Mouse (Mus musculus) CH12.LX (cell line): Measurements from ENCODE around the gene Bicdl1. TPM values are rescaled to one million over a fixed set of nuclear protein-coding genes. Genes with fewer than 3 reads are reported as not detected.

Experiments
- DNase-seq: peaks from one replicate; pipeline ENCODE4 v3.0.0-alpha.2; 2013; ENCODE audit errors: extremely low read depth
- H3K27ac ChIP-seq: 2 replicates; pipeline ENCODE4 v1.5.1; 2012; ENCODE audit warnings: low read depth, mild to moderate bottlenecking, control low read depth, moderate library complexity; ENCODE audit not compliant: insufficient read depth
- H3K27me3 ChIP-seq: replicated peaks from 2 replicates; pipeline ENCODE3; 2012; ENCODE audit warnings: inconsistent platforms
- H3K36me3 ChIP-seq, 2 experiments: replicated peaks in 1 of 2; 2 replicates each; pipeline versions ENCODE3 to v1.6.1; 2012; ENCODE audit warnings: inconsistent platforms in 1 of 2, low read length in 1 of 2, mild to moderate bottlenecking in 1 of 2, mixed read lengths in 1 of 2, moderate library complexity in 1 of 2; ENCODE audit not compliant: control insufficient read depth in 1 of 2, insufficient read depth in 1 of 2
- H3K4me1 ChIP-seq, 2 experiments: 2 replicates each; pipeline ENCODE4 v1.6.1; 2012; ENCODE audit warnings: inconsistent platforms in 1 of 2, moderate library complexity in 1 of 2; ENCODE audit not compliant: insufficient read depth in 2 of 2, control insufficient read depth in 1 of 2
- H3K4me2 ChIP-seq: 2 replicates; pipeline ENCODE4 v1.6.1; 2012; ENCODE audit warnings: low read depth, mild to moderate bottlenecking, control low read depth; ENCODE audit not compliant: poor library complexity, insufficient read depth, severe bottlenecking
- H3K4me3 ChIP-seq, 3 experiments: fragments of 150-350 bp in 1 of 3; sonication (generic) in 1 of 3; replicated peaks in 1 of 3; 2 replicates each; pipeline versions ENCODE3 to v1.5.1; 2011 to 2012; ENCODE audit warnings: low read depth in 2 of 3, low read length in 2 of 3, mild to moderate bottlenecking in 2 of 3, moderate library complexity in 2 of 3, control low read depth in 1 of 3, improper control_type of control experiment in 1 of 3, inconsistent platforms in 1 of 3, mixed read lengths in 1 of 3; ENCODE audit not compliant: poor library complexity in 1 of 3
- H3K79me2 ChIP-seq: replicated peaks from 2 replicates; pipeline ENCODE4 v1.6.1; 2012; ENCODE audit warnings: mild to moderate bottlenecking, moderate library complexity; ENCODE audit not compliant: control insufficient read depth, poor library complexity, insufficient read depth, severe bottlenecking; ENCODE audit errors: extremely low read depth
- H3K9ac ChIP-seq: 2 replicates; pipeline ENCODE4 v1.6.1; 2012; ENCODE audit warnings: low read depth, mild to moderate bottlenecking, control low read depth, moderate library complexity; ENCODE audit not compliant: insufficient read depth
- H3K9me3 ChIP-seq: replicated peaks from 2 replicates; pipeline ENCODE3; 2012; ENCODE audit warnings: low read length, inconsistent platforms, mixed read lengths
- CHD1 ChIP-seq: IDR thresholded peaks from 2 replicates; pipeline ENCODE4 v1.6.1; 2012; ENCODE audit warnings: low read depth, low read length, improper control_type of control experiment, inconsistent platforms
- CHD2 ChIP-seq: IDR thresholded peaks from 2 replicates; pipeline ENCODE4 v1.6.1; 2011; ENCODE audit warnings: low read length, improper control_type of control experiment
- CTCF ChIP-seq, 2 experiments: IDR thresholded peaks in 1 of 2; conservative IDR thresholded peaks in 1 of 2; 2 replicates each; pipeline ENCODE4 v1.5.1; 2011 to 2012; ENCODE audit warnings: low read depth in 2 of 2, low read length in 2 of 2, improper control_type of control experiment in 1 of 2, inconsistent platforms in 1 of 2, mild to moderate bottlenecking in 1 of 2, moderate library complexity in 1 of 2
- E2F4 ChIP-seq: IDR thresholded peaks from 2 replicates; pipeline ENCODE4 v1.6.1; 2011; ENCODE audit warnings: low read depth, low read length, improper control_type of control experiment; ENCODE audit not compliant: insufficient replicate concordance
- GABPA ChIP-seq: IDR thresholded peaks from 2 replicates; pipeline ENCODE4 v1.6.1; 2012; ENCODE audit warnings: low read depth, low read length, improper control_type of control experiment, inconsistent platforms; ENCODE audit not compliant: insufficient replicate concordance
- JUN ChIP-seq: IDR thresholded peaks from 2 replicates; pipeline ENCODE4 v1.6.1; 2011; ENCODE audit warnings: low read depth, mild to moderate bottlenecking, low read length, improper control_type of control experiment, moderate library complexity; ENCODE audit not compliant: insufficient read depth
- JUND ChIP-seq: conservative IDR thresholded peaks from 2 replicates; pipeline ENCODE4 v1.6.1; 2011; ENCODE audit warnings: low read depth, low read length, improper control_type of control experiment
- MAFK ChIP-seq: IDR thresholded peaks from 2 replicates; pipeline ENCODE4 v1.6.1; 2011; ENCODE audit warnings: low read length, improper control_type of control experiment; ENCODE audit not compliant: insufficient replicate concordance
- MAX ChIP-seq: IDR thresholded peaks from 2 replicates; pipeline ENCODE4 v1.6.1; 2011; ENCODE audit warnings: low read length, improper control_type of control experiment
- MEF2A ChIP-seq: IDR thresholded peaks from 2 replicates; pipeline ENCODE4 v1.6.1; 2014; ENCODE audit warnings: low read depth, mild to moderate bottlenecking, inconsistent platforms, low read length, improper control_type of control experiment, borderline replicate concordance
- NRF1 ChIP-seq: IDR thresholded peaks from 2 replicates; pipeline ENCODE4 v1.6.1; 2014; ENCODE audit warnings: low read depth, mild to moderate bottlenecking, inconsistent platforms, low read length, improper control_type of control experiment, moderate library complexity
- PAX5 ChIP-seq: IDR thresholded peaks from 2 replicates; pipeline ENCODE4 v1.6.1; 2012; ENCODE audit warnings: low read length, inconsistent platforms, mixed read lengths
- POLR2AphosphoS2 ChIP-seq: IDR thresholded peaks from 2 replicates; pipeline ENCODE4 v1.6.1; 2011; ENCODE audit warnings: low read depth, low read length, improper control_type of control experiment
- RAD21 ChIP-seq: IDR thresholded peaks from 2 replicates; pipeline ENCODE4 v1.6.1; 2011; ENCODE audit warnings: low read depth, mild to moderate bottlenecking, low read length, improper control_type of control experiment, moderate library complexity
- SIN3A ChIP-seq: IDR thresholded peaks from 2 replicates; pipeline ENCODE4 v1.6.1; 2012; ENCODE audit warnings: low read length, improper control_type of control experiment, inconsistent platforms
- SMC3 ChIP-seq: IDR thresholded peaks from 2 replicates; pipeline ENCODE4 v1.6.1; 2011; ENCODE audit warnings: low read depth, low read length, improper control_type of control experiment
- TBP ChIP-seq: conservative IDR thresholded peaks from 2 replicates; pipeline ENCODE4 v1.6.1; 2011; ENCODE audit warnings: low read depth, low read length, improper control_type of control experiment
- TCF12 ChIP-seq: IDR thresholded peaks from 2 replicates; pipeline ENCODE4 v1.6.1; 2014; ENCODE audit warnings: low read depth, mild to moderate bottlenecking, inconsistent platforms, low read length, improper control_type of control experiment
- USF1 ChIP-seq: IDR thresholded peaks from 2 replicates; pipeline ENCODE4 v1.6.1; 2014; ENCODE audit warnings: low read depth, mild to moderate bottlenecking, inconsistent platforms, low read length, improper control_type of control experiment
- USF2 ChIP-seq: conservative IDR thresholded peaks from 2 replicates; pipeline ENCODE4 v1.6.1; 2011; ENCODE audit warnings: low read depth, low read length, improper control_type of control experiment
- ZMIZ1 ChIP-seq: IDR thresholded peaks from 2 replicates; pipeline ENCODE4 v1.6.1; 2012; ENCODE audit warnings: low read depth, mild to moderate bottlenecking, inconsistent platforms, low read length, improper control_type of control experiment
- dilution Hi-C: fragments of 300-500 bp; cut with MboI; formaldehyde crosslinking; loops from 2 replicates; pipeline ENCODE4 v1.14.3; 2020; ENCODE audit warnings: low sequenced_read_pairs; ENCODE audit not compliant: extremely low pct_unique_long_range_greater_than_20kb, extremely low pct_ligation_motif_present
- in situ Hi-C: fragments of 300-500 bp; cut with MboI; formaldehyde crosslinking; loops from 3 replicates; pipeline ENCODE4 v1.14.3; 2019; ENCODE audit warnings: low sequenced_read_pairs, low pct_ligation_motif_present, low pct_unique_long_range_greater_than_20kb, mixed read lengths
- polyA plus RNA-seq: library from polyadenylated mRNA; unstranded; fragments of >175 nt; gene quantifications from 2 replicates; pipeline ENCODE4 v1.2.1, GENCODE M21; 2012; ENCODE audit warnings: low read depth; ENCODE audit not compliant: insufficient read length
- total RNA-seq, 2 experiments: library from RNA; depleted of rRNA; stranded (reverse); fragments of 300-350 nt in 1 of 2; fragments of >200 nt in 1 of 2; gene quantifications; 2 replicates each; pipeline ENCODE4 v1.2.3; 2012 to 2014

The Bicdl1 gene
- total and polyA plus RNA-seq, 3 experiments = 1.9 to 3.5 (median 2.3) TPM

- in situ Hi-C loops = no loop called here
- no peak overlapping the region for H3K4me2 ChIP-seq
- H3K36me3 ChIP-seq = no peaks in the 10 kb centered on the region
- no peaks in the 10 kb centered on the region for H3K4me1 ChIP-seq
- no peak for TF ChIP-seq SIN3A
- TF ChIP-seq TCF12 = no peak
- no peak for TF ChIP-seq CTCF (conservative IDR thresholded peaks at IDR 0.05 in 1 of 2, IDR thresholded peaks at IDR 0.05 in 1 of 2; ENCODE audit: low read depth in 2 of 2, low read length in 2 of 2)
- TF ChIP-seq JUN = no peak
- TF ChIP-seq SMC3 = no peak
- TF ChIP-seq MAFK = no peak
- TF ChIP-seq POLR2AphosphoS2 = no peak
- TF ChIP-seq PAX5 = no peak
- TF ChIP-seq, all 38 proteins: peak for 0
- dilution Hi-C loops = no loop called here
- H3K9me3 ChIP-seq = no peaks in the 10 kb centered on the region
- no peak overlapping the region for H3K9ac ChIP-seq
- no peak overlapping the region for H3K4me3 ChIP-seq
- no peak for DNase-seq
- H3K79me2 ChIP-seq = no peaks in the 10 kb centered on the region
- peaks cover 1% of the 10 kb centered on the region for H3K27me3 ChIP-seq
- no peak overlapping the region for H3K27ac ChIP-seq
These were observed 7.0 kb downstream of the Bicdl1 start for GRCm38 (mm10) chr5:115724422-115724821.

GRCm38 (mm10) chr5:115722188-115722959 is 9.0 kb downstream of the Bicdl1 start:
- TF ChIP-seq E2F4 = no peak
- no peak for TF ChIP-seq USF2
- no peak for TF ChIP-seq CTCF (conservative IDR thresholded peaks at IDR 0.05 in 1 of 2, IDR thresholded peaks at IDR 0.05 in 1 of 2; ENCODE audit: low read depth in 2 of 2, low read length in 2 of 2)
- no peak for TF ChIP-seq RAD21
- no peak for TF ChIP-seq USF1
- no peak for TF ChIP-seq SMC3
- no peak for TF ChIP-seq MEF2A
- TF ChIP-seq NRF1 = no peak
- no peak for TF ChIP-seq TCF12
- TF ChIP-seq MAX = no peak
- TF ChIP-seq TBP = no peak
- TF ChIP-seq JUND = no peak
- no peak for TF ChIP-seq POLR2AphosphoS2
- no peak for TF ChIP-seq ZMIZ1
- TF ChIP-seq CHD1 = no peak
- TF ChIP-seq JUN = no peak
- no peak for TF ChIP-seq CHD2
- no peak for TF ChIP-seq GABPA
- H3K4me1 ChIP-seq = no peaks in the 10 kb centered on the region
- H3K9ac ChIP-seq = no peak overlapping the region
- no peak overlapping the region for H3K4me3 ChIP-seq
- no peaks in the 10 kb centered on the region for H3K9me3 ChIP-seq
- H3K36me3 ChIP-seq = no peaks in the 10 kb centered on the region
- no peaks in the 10 kb centered on the region for H3K79me2 ChIP-seq
- peaks cover 1% of the 10 kb centered on the region for H3K27me3 ChIP-seq
- H3K27ac ChIP-seq = no peak overlapping the region
- in situ Hi-C loops = no loop called here
- dilution Hi-C loops = no loop called here
- no peak for DNase-seq
- no peak overlapping the region for H3K4me2 ChIP-seq
